Mouse (Mus musculus) CH12.LX (cell line): ENCODE results near the gene Defb29. TPM values are rescaled to one million over a fixed set of nuclear protein-coding genes. Genes with fewer than 3 reads are reported as not detected.

ENCODE experiments used
- polyA plus RNA-seq: library from polyadenylated mRNA; unstranded; fragments of >175 nt; gene quantifications from 2 replicates; pipeline ENCODE4 v1.2.1, GENCODE M21; 2012; ENCODE audit warnings: low read depth; ENCODE audit not compliant: insufficient read length
- total RNA-seq, 2 experiments: library from RNA; depleted of rRNA; stranded (reverse); fragments of 300-350 nt in 1 of 2; fragments of >200 nt in 1 of 2; gene quantifications; 2 replicates each; pipeline ENCODE4 v1.2.3; 2012 to 2014

Gene Defb29
- total and polyA plus RNA-seq, 3 experiments: not detected

Other genes with a start within 250 kb of the Defb29 start
Only the 20 nearest of the 23 such genes appear.
- 16.5 and 56.9 TPM in 2 replicates for gene Trib3, start 196.1 kb downstream of the Defb29 start, total RNA-seq (2012; rRNA removed)
- gene Trib3, start 196.1 kb downstream of the Defb29 start, total RNA-seq (2014; rRNA removed): 18.2 and 30.0 TPM in 2 replicates
- gene Trib3, start 196.1 kb downstream of the Defb29 start, polyA plus RNA-seq: 23.7 and 25.1 TPM in 2 replicates
- gene Nrsn2, start 163.5 kb downstream of the Defb29 start, total RNA-seq (2012; rRNA removed): not detected in 2 replicates
- not detected in 2 replicates for gene Nrsn2, start 163.5 kb downstream of the Defb29 start, total RNA-seq (2014; rRNA removed)
- not detected in 2 replicates for gene Nrsn2, start 163.5 kb downstream of the Defb29 start, polyA plus RNA-seq
- gene Sox12, start 142.0 kb downstream of the Defb29 start, total RNA-seq (2012; rRNA removed): not detected in 2 replicates
- not detected in 2 replicates for gene Sox12, start 142.0 kb downstream of the Defb29 start, total RNA-seq (2014; rRNA removed)
- 0.09 TPM in 1 of 2 replicates, not detected in the other for gene Sox12, start 142.0 kb downstream of the Defb29 start, polyA plus RNA-seq
- not detected in 2 replicates for gene Zcchc3, start 125.1 kb downstream of the Defb29 start, total RNA-seq (2012; rRNA removed)
- not detected in 2 replicates for gene Zcchc3, start 125.1 kb downstream of the Defb29 start, total RNA-seq (2014; rRNA removed)
- not detected in 2 replicates for gene Zcchc3, start 125.1 kb downstream of the Defb29 start, polyA plus RNA-seq
- not detected in 2 replicates for gene 6820408C15Rik, start 124.5 kb downstream of the Defb29 start, total RNA-seq (2012; rRNA removed)
- gene 6820408C15Rik, start 124.5 kb downstream of the Defb29 start, total RNA-seq (2014; rRNA removed): not detected in 2 replicates
- gene 6820408C15Rik, start 124.5 kb downstream of the Defb29 start, polyA plus RNA-seq: not detected in 2 replicates
- not detected in 2 replicates for gene Defb23, start 75.5 kb downstream of the Defb29 start, total RNA-seq (2012; rRNA removed)
- gene Defb23, start 75.5 kb downstream of the Defb29 start, total RNA-seq (2014; rRNA removed): not detected in 2 replicates
- gene Defb23, start 75.5 kb downstream of the Defb29 start, polyA plus RNA-seq: not detected in 2 replicates
- not detected in 2 replicates for gene Defb20, start 63.0 kb downstream of the Defb29 start, total RNA-seq (2012; rRNA removed)
- gene Defb20, start 63.0 kb downstream of the Defb29 start, total RNA-seq (2014; rRNA removed): not detected in 2 replicates
- not detected in 2 replicates for gene Defb20, start 63.0 kb downstream of the Defb29 start, polyA plus RNA-seq
- not detected in 2 replicates for gene Defb22, start 50.0 kb downstream of the Defb29 start, total RNA-seq (2012; rRNA removed)
- not detected in 2 replicates for gene Defb22, start 50.0 kb downstream of the Defb29 start, total RNA-seq (2014; rRNA removed)
- not detected in 2 replicates for gene Defb22, start 50.0 kb downstream of the Defb29 start, polyA plus RNA-seq
- gene Defb26, start 28.4 kb downstream of the Defb29 start, total RNA-seq (2012; rRNA removed): not detected in 2 replicates
- gene Defb26, start 28.4 kb downstream of the Defb29 start, total RNA-seq (2014; rRNA removed): not detected in 2 replicates
- not detected in 2 replicates for gene Defb26, start 28.4 kb downstream of the Defb29 start, polyA plus RNA-seq
- not detected in 2 replicates for gene Defb28, start 21.8 kb downstream of the Defb29 start, total RNA-seq (2012; rRNA removed)
- not detected in 2 replicates for gene Defb28, start 21.8 kb downstream of the Defb29 start, total RNA-seq (2014; rRNA removed)
- not detected in 2 replicates for gene Defb28, start 21.8 kb downstream of the Defb29 start, polyA plus RNA-seq
- gene Gm17416, start 29.2 kb upstream of the Defb29 start, total RNA-seq (2012; rRNA removed): not detected in 2 replicates
- not detected in 2 replicates for gene Gm17416, start 29.2 kb upstream of the Defb29 start, total RNA-seq (2014; rRNA removed)
- not detected in 2 replicates for gene Gm17416, start 29.2 kb upstream of the Defb29 start, polyA plus RNA-seq
- not detected in 2 replicates for gene Defb21, start 32.6 kb upstream of the Defb29 start, total RNA-seq (2012; rRNA removed)
- not detected in 2 replicates for gene Defb21, start 32.6 kb upstream of the Defb29 start, total RNA-seq (2014; rRNA removed)
- not detected in 2 replicates for gene Defb21, start 32.6 kb upstream of the Defb29 start, polyA plus RNA-seq
- not detected in 2 replicates for gene Defb19, start 40.2 kb upstream of the Defb29 start, total RNA-seq (2012; rRNA removed)
- not detected in 2 replicates for gene Defb19, start 40.2 kb upstream of the Defb29 start, total RNA-seq (2014; rRNA removed)
- not detected in 2 replicates for gene Defb19, start 40.2 kb upstream of the Defb29 start, polyA plus RNA-seq
- not detected in 2 replicates for gene Defb45, start 59.3 kb upstream of the Defb29 start, total RNA-seq (2012; rRNA removed)
- gene Defb45, start 59.3 kb upstream of the Defb29 start, total RNA-seq (2014; rRNA removed): not detected in 2 replicates
- not detected in 2 replicates for gene Defb45, start 59.3 kb upstream of the Defb29 start, polyA plus RNA-seq
- gene Defb36, start 64.2 kb upstream of the Defb29 start, total RNA-seq (2012; rRNA removed): not detected in 2 replicates
- gene Defb36, start 64.2 kb upstream of the Defb29 start, total RNA-seq (2014; rRNA removed): not detected in 2 replicates
- gene Defb36, start 64.2 kb upstream of the Defb29 start, polyA plus RNA-seq: not detected in 2 replicates
- 0.84 TPM in 1 of 2 replicates, not detected in the other for gene Defb25, start 83.0 kb upstream of the Defb29 start, total RNA-seq (2012; rRNA removed)
- gene Defb25, start 83.0 kb upstream of the Defb29 start, total RNA-seq (2014; rRNA removed): not detected in 2 replicates
- 0.94 and 1.8 TPM in 2 replicates for gene Defb25, start 83.0 kb upstream of the Defb29 start, polyA plus RNA-seq
- gene Rem1, start 86.9 kb upstream of the Defb29 start, total RNA-seq (2012; rRNA removed): 0.13 and 0.55 TPM in 2 replicates
- 0.74 and 0.82 TPM in 2 replicates for gene Rem1, start 86.9 kb upstream of the Defb29 start, total RNA-seq (2014; rRNA removed)
- gene Rem1, start 86.9 kb upstream of the Defb29 start, polyA plus RNA-seq: 0.70 and 0.80 TPM in 2 replicates
- gene H13, start 129.4 kb upstream of the Defb29 start, total RNA-seq (2012; rRNA removed): 137 and 145 TPM in 2 replicates
- 105 and 116 TPM in 2 replicates for gene H13, start 129.4 kb upstream of the Defb29 start, total RNA-seq (2014; rRNA removed)
- 161 and 175 TPM in 2 replicates for gene H13, start 129.4 kb upstream of the Defb29 start, polyA plus RNA-seq
- 3.3 and 5.4 TPM in 2 replicates for gene Mcts2, start 146.9 kb upstream of the Defb29 start, total RNA-seq (2012; rRNA removed)
- 0.95 and 1.5 TPM in 2 replicates for gene Mcts2, start 146.9 kb upstream of the Defb29 start, total RNA-seq (2014; rRNA removed)
- gene Mcts2, start 146.9 kb upstream of the Defb29 start, polyA plus RNA-seq: 3.2 and 3.8 TPM in 2 replicates
- 0.38 and 0.93 TPM in 2 replicates for gene Id1, start 196.2 kb upstream of the Defb29 start, total RNA-seq (2012; rRNA removed)
- gene Id1, start 196.2 kb upstream of the Defb29 start, total RNA-seq (2014; rRNA removed): not detected in 2 replicates
- not detected in 2 replicates for gene Id1, start 196.2 kb upstream of the Defb29 start, polyA plus RNA-seq